In the genomic region with DNA sequence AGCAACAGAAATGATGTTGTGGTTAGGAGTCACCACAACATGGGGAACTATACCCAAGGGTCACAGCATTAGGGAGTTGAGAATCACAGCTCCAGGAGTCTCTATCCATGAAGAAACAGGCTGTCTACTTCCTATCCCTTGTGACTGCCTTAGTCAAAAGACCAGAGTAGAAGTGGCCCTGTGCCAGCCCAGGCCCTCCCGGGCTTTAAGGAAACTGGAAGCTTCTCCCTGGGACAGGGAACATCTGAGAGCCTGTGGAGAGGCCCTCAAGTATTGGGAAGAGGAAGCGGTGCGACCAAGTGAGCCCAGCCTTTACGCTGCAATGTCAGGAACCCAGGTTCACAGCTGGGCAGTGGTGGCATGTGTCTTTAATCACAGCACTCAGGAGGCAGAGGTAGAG, we compare ENCODE assay signal across 18 mouse cellular contexts. TPM values are rescaled to one million over a fixed set of nuclear protein-coding genes. Genes with fewer than 3 reads are reported as not detected.
DNase-seq lines count a peak whose midpoint lies in the region; ATAC-seq and TF ChIP-seq lines count a peak whose summit lies in the region.
"Had no signal": no experiment of that assay in that cellular context is flagged by ENCODE, and none has a peak within 500 bp of the region (broad histone marks: within the 10 kb centered on the region; RNA-seq: fewer than 3 reads in every experiment).

No protein-coding gene starts in this region.

- H3K4me2 ChIP-seq in midbrain, embryonic 15.5 days, result no peak overlapping the region
- H3K4me2 ChIP-seq: embryonic facial prominence, embryonic 13.5 days; forebrain, embryonic 12.5 days; heart, embryonic 12.5 days; hindbrain, embryonic 14.5 days had no signal

- no peak overlapping the region for H3ac ChIP-seq in C2C12 (ENCODE audit: control insufficient read depth, insufficient read length, low read depth)

- no peak for TF ChIP-seq CTCF in C2C12 (IDR thresholded peaks at IDR 0.05; ENCODE audit: control insufficient read depth, insufficient read depth, insufficient read length)

- WGBS in midbrain, embryonic 15.5 days, result 80% methylated on average over 4 of the region's 4 CpGs

- ATAC-seq in megakaryocyte, adult 5-6 weeks (ENCODE audit: poor library complexity, severe bottlenecking), result peak; percentile 20; the same call in 1 of the 2 replicates
- ATAC-seq in midbrain, embryonic 15.5 days (replicated peaks), result no peak
- ATAC-seq: forebrain, postnatal 0 days had no signal

- no peaks in the 10 kb centered on the region for H3K36me3 ChIP-seq in C2C12 (ENCODE audit: control insufficient read depth, insufficient read depth)
- H3K36me3 ChIP-seq in midbrain, embryonic 15.5 days (replicated peaks), result no peaks in the 10 kb centered on the region
- H3K36me3 ChIP-seq: embryonic facial prominence, embryonic 13.5 days; forebrain, embryonic 12.5 days; heart, embryonic 12.5 days; hindbrain, embryonic 10.5 days had no signal

- no peaks in the 10 kb centered on the region for H3K79me2 ChIP-seq in C2C12 (ENCODE audit: control insufficient read depth, insufficient read depth)

- H3K27ac ChIP-seq in midbrain, embryonic 15.5 days, result no peak overlapping the region
- H3K27ac ChIP-seq: embryonic facial prominence, embryonic 13.5 days; forebrain, embryonic 12.5 days; hindbrain, embryonic 10.5 days; hindbrain, embryonic 14.5 days had no signal

- H3K4me1 ChIP-seq in midbrain, embryonic 15.5 days, result peaks cover 26% of the 10 kb centered on the region

- no peaks in the 10 kb centered on the region for H3K9me3 ChIP-seq in midbrain, embryonic 15.5 days
- H3K9me3 ChIP-seq: embryonic facial prominence, embryonic 13.5 days; forebrain, embryonic 12.5 days; heart, embryonic 12.5 days; hindbrain, embryonic 10.5 days had no signal

- no peak overlapping the region for H3K9ac ChIP-seq in midbrain, embryonic 15.5 days
- H3K9ac ChIP-seq: embryonic facial prominence, embryonic 13.5 days; forebrain, embryonic 12.5 days; forebrain, postnatal 0 days; heart, embryonic 12.5 days; hindbrain, embryonic 14.5 days had no signal

- no peak overlapping the region for H3K4me3 ChIP-seq in C2C12 (ENCODE audit: insufficient read depth, poor library complexity, severe bottlenecking)
- no peak overlapping the region for H3K4me3 ChIP-seq in midbrain, embryonic 15.5 days
- H3K4me3 ChIP-seq: embryonic facial prominence, embryonic 13.5 days; forebrain, embryonic 12.5 days; heart, embryonic 12.5 days; hindbrain, embryonic 10.5 days had no signal

- no peaks in the 10 kb centered on the region for H3K27me3 ChIP-seq in C2C12 (ENCODE audit: control insufficient read depth, insufficient read depth, insufficient read length)
- H3K27me3 ChIP-seq in midbrain, embryonic 15.5 days (replicated peaks), result peaks cover 6% of the 10 kb centered on the region; the same call in 1 of the 2 replicates

- peak; percentile 41 for DNase-seq in gastrocnemius, postnatal 10 days
- DNase-seq in gastrocnemius, postnatal 4 days (ENCODE audit: low spot score in 2 of 2), result no peak
- peak; percentile 30 to 48 for DNase-seq in lung, adult 18-20 months
- DNase-seq in lung, postnatal 10 days, result no peak
- DNase-seq in thymus, postnatal 4 days, result no peak
- DNase-seq: adrenal gland, adult 8-10 months; cerebellum, adult 11 months; cerebellum, adult 9-10 months; cerebellum, postnatal 36 days; forebrain, postnatal 0 days had no signal

- H3K79me3 ChIP-seq in C2C12 (ENCODE audit: low read depth), result no peaks in the 10 kb centered on the region

TF ChIP-seq in C2C12, 6 proteins besides CTCF, POLR2A, EP300 and RAD21:
- TF ChIP-seq FOSL1 (IDR thresholded peaks at IDR 0.05; ENCODE audit: insufficient read depth, low read length, poor library complexity, severe bottlenecking) (peak; percentile 7), CEBPB (IDR thresholded peaks at IDR 0.05; ENCODE audit: low read depth) (no peak)

RNA-seq across cellular contexts. Expression of gene Mmp9, which starts 4.6 kb away (rescaled TPM):
- total RNA-seq in gastrocnemius, postnatal 10 days (2021), result 10 to 100 TPM in 1 of 2 experiments, 1 to 10 TPM in 1; 1.2 to 96.6 TPM
- 1 to 10 TPM in 1 of 2 experiments, under 1 TPM in 1; 0.93 to 1.1 TPM for total RNA-seq in gastrocnemius, postnatal 4 days (2021)
- polyA plus RNA-seq in C2C12 (2012; fragmentation: generic; extraction: Trizol), result 1.1 TPM
- total RNA-seq in megakaryocyte, adult 5-6 weeks (2015), result 326 and 367 TPM in 2 replicates
- total RNA-seq in megakaryocyte, adult 5-6 weeks (2017), result 217 and 317 TPM in 2 replicates
- 28.9 and 34.3 TPM in 2 replicates for polyA plus RNA-seq in midbrain, embryonic 15.5 days (2015; fragmentation: Nextera tagmentation; extraction: Ambion mirVana)

RNA-seq across cellular contexts. Expression of gene Zfp335, which starts 24.4 kb away (rescaled TPM):
- total RNA-seq in gastrocnemius, postnatal 10 days (2021), result 10 to 100 TPM in 1 of 2 experiments, 1 to 10 TPM in 1; 8.5 to 11.0 TPM
- total RNA-seq in gastrocnemius, postnatal 4 days (2021), result 10 to 100 TPM; 11.7 to 14.3 TPM
- 11.7 TPM for polyA plus RNA-seq in C2C12 (2012; fragmentation: generic; extraction: Trizol)
- 15.6 and 16.1 TPM in 2 replicates for total RNA-seq in megakaryocyte, adult 5-6 weeks (2015)
- total RNA-seq in megakaryocyte, adult 5-6 weeks (2017), result 9.4 and 10.0 TPM in 2 replicates
- 17.8 and 18.9 TPM in 2 replicates for polyA plus RNA-seq in midbrain, embryonic 15.5 days (2015; fragmentation: Nextera tagmentation; extraction: Ambion mirVana)

RNA-seq across cellular contexts. Expression of gene Slc12a5, which starts 24.6 kb away (rescaled TPM):
- total RNA-seq in gastrocnemius, postnatal 10 days (2021), result 1 to 10 TPM; 1.4 to 1.5 TPM
- total RNA-seq in gastrocnemius, postnatal 4 days (2021), result under 1 TPM; 0.54 to 0.93 TPM
- 0.12 TPM for polyA plus RNA-seq in C2C12 (2012; fragmentation: generic; extraction: Trizol)
- total RNA-seq in megakaryocyte, adult 5-6 weeks (2015), result 0.91 and 1.3 TPM in 2 replicates
- 0.48 and 0.89 TPM in 2 replicates for total RNA-seq in megakaryocyte, adult 5-6 weeks (2017)
- polyA plus RNA-seq in midbrain, embryonic 15.5 days (2015; fragmentation: Nextera tagmentation; extraction: Ambion mirVana), result 63.8 and 64.0 TPM in 2 replicates

RNA-seq across cellular contexts. Expression of gene Pcif1, which starts 56.9 kb away (rescaled TPM):
- 10 to 100 TPM; 31.2 to 34.3 TPM for total RNA-seq in gastrocnemius, postnatal 10 days (2021)
- total RNA-seq in gastrocnemius, postnatal 4 days (2021), result 10 to 100 TPM; 42.1 to 43.3 TPM
- polyA plus RNA-seq in C2C12 (2012; fragmentation: generic; extraction: Trizol), result 46.5 TPM
- 38.4 and 47.1 TPM in 2 replicates for total RNA-seq in megakaryocyte, adult 5-6 weeks (2015)
- 31.2 and 33.4 TPM in 2 replicates for total RNA-seq in megakaryocyte, adult 5-6 weeks (2017)
- polyA plus RNA-seq in midbrain, embryonic 15.5 days (2015; fragmentation: Nextera tagmentation; extraction: Ambion mirVana), result 85.3 and 93.1 TPM in 2 replicates

Comparison
In these comparisons a context has a peak if more than half of its experiments do, and no peak if none do; other contexts are left out.
1. DNase-seq: peak in gastrocnemius, postnatal 10 days (single experiment) and lung, adult 18-20 months (2 of 2); none in gastrocnemius, postnatal 4 days (0 of 2), lung, postnatal 10 days (single experiment) and thymus, postnatal 4 days (single experiment).